Mouse (Mus musculus) regulatory T cell (primary cell): ENCODE data around the gene Celf1.

Source experiments
- in situ Hi-C: fragments of 300-600 bp; cut with MboI, MseI; formaldehyde crosslinking; loops from one replicate; pipeline ENCODE4 v1.15.1; 2025; ENCODE audit warnings: high pct_unique_total_duplicates

The Celf1 gene

GRCm38 (mm10) chr2:91060544-91061355 lies 120.6 kb downstream of the Celf1 start:
- in situ Hi-C loops, result no loop called here

DNA sequence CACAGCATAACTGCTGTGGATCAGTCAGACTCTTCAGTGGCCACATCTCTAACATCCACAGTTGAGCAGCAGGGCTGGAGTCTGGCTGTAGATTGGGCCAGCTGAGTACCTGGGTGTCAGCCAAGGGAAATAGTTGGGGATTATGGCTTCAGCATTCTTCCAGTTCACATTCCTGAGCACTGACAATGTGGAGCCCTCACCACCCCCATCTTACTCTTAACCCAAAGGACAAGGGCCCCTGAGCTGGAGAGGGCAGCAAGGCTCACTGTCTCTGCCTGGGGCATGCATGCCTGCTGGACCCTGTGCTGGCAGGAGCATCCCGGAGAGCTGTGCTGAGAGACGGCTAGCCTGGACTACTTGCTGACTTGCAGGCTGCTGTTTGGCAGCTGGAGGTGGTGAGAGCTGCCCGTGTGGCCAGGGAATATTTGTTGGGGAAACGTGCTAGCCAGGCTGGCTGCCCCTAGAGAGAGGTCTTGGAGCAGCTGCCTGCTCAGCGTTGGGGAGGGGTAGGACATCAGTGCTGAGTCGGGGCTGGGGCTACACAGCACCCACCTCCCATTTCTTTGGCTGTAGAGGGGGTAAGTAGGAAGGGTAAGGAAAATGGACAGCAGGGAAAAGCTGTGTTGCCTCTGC lies 121.8 kb downstream of the Celf1 start:
- in situ Hi-C loops, result no loop called here

DNA sequence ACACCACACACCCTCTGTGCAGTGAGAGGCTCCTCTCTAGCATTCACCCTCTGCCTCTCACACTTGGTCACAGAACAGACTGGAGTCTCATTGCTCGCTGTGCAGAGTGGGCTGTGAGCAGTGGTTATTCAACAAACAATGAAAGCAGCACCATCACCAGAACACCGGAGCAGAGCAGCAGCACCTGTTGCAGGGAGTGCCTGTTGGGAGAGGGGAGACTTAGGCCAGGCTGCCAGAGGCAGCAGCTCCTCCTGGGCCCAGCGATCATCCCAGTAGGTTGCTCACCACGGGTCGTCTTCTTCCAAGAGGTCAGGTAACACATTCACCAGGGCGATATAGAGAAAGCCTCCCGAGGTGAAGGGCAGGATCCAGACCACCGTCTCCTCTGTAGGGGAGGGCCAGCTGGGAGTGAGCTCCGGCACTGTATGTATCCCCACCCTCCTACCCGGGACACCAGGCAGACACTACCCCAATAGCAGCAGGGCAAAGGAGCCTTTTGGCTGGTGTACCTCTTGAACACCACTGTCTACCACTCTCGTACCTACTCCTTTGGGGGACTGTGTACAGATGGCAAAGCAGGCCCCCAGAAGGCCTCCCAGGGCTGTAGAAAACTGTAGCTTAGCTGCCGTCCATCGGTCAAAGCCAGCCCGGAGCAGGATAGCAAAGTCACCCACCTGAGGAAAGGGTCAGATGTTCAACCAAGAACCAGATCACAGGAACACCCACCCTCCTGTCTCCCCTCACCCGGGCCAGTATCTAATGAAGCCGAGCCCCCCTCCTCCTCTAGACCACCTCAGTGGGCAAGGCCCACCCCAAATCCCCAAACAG lies 122.8 kb downstream of the Celf1 start:
- in situ Hi-C loops, result no loop called here

DNA sequence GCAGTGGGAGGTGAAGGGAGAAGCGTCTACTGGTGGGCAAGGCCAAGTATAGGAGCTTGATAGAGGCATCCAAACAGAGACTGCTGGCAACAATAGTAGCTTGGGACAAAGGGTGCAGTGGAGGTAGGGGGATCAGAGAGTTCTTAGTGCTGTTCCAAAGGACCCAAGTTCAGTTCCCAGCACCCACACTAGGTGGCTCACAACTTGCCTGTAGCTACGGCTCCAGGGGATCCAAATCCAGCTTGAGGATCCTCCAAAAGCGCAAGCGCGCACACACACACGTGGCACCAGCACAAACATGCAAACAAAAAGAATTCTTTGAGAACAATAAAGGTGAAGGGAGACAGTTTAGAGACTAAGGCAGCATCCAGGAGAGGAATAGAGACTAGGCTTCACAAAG lies 124.0 kb downstream of the Celf1 start:
- in situ Hi-C loops, result no loop called here

DNA sequence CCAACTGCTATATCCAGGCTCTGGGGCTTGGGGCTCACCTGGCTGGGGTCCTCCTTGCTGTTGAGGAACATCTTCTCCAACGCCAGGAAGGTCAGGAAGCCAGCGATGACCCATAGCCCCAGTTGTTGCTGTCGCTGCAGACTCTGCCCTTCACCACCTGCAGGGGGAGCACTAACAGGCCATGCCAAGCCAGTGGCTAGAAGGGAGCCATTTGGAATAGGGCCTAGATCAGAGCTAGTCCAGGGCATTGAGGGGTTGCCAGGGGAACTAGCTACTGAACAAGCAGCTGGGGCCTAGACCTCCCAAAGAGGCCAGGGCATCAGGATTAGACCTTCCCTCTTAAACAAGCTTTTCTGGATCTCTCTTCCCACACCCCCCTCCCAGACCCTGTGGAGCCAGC lies 125.4 kb downstream of the Celf1 start:
- in situ Hi-C loops, result loop anchor here (5.0 kb wide), 1 partner anchor 37 kb away; no protein-coding TSS in a partner anchor

- in situ Hi-C loops, result loop anchor here (5.0 kb wide), 1 partner anchor 36 kb away; no protein-coding TSS in a partner anchor
Measured at GRCm38 (mm10) chr2:91066455-91066854, 126.3 kb downstream of the Celf1 start.

DNA sequence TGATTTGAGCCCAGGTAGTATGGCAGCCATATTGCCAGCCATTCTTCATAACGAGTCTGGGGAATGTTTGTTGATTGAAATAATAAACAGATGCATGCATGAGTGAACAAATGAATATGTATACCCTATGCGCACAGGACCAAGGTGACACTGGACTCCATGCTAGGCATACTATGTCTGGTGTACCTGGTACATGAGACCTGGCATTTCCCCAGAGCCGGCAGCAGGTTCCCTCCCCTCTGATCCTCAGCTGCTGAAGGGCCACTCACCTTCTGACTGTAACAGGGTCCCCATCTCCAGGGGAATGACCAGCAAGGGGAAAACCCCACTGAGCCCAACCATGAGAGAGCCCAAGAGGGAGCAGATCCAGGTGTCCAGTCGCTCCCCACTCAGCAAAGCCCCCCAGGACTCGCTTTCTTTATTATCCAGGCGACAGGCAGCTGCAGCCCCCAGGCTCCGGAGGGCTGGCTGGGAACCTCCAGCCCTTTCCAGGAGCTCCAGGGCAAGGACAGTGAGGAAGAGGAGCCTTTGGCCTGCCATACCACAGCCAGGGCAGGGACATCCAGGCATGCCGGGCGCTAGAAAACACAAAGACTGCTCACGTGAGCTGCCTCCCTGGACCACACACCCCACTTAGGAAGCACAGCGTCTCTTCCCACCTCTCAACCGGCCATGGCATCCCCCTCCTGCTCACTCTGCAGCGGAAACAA lies 128.1 kb downstream of the Celf1 start:
- in situ Hi-C loops, result loop anchor here (5.0 kb wide), 1 partner anchor 34 kb away; no protein-coding TSS in a partner anchor

- in situ Hi-C loops, result loop anchor here (5.0 kb wide), 1 partner anchor 33 kb away; no protein-coding TSS in a partner anchor
Measured at GRCm38 (mm10) chr2:91068872-91069165, 128.6 kb downstream of the Celf1 start.
